In the genomic region with DNA sequence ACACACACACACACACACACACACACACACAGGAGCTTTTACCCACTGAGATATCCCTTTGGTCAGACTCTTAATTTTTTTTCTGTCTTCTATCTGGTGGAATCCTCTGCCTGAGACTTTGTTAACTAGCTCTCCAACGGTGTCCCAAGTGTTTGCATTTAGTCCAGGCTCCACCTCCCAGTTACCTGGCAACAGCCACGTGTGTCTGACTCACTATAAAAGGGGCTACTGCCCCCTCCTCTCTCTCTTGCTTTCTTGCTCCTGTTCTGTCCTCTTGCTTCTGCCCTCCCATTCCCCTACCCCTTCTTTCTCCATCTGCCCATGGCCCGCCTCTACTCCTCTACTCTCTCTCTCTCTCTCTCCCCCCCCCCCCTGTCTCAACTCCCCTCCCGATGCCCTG, we compare ENCODE assay signal across 14 mouse cellular contexts. TPM values are rescaled to one million over a fixed set of nuclear protein-coding genes. Genes with fewer than 3 reads are reported as not detected.
DNase-seq lines count a peak whose midpoint lies in the region; ATAC-seq lines count a peak whose summit lies in the region.
"Had no signal": no experiment of that assay in that cellular context is flagged by ENCODE, and none has a peak within 500 bp of the region (broad histone marks: within the 10 kb centered on the region; RNA-seq: fewer than 3 reads in every experiment).

No protein-coding gene starts in this region.

- no peak overlapping the region for H3K4me2 ChIP-seq in midbrain, embryonic 13.5 days (replicated peaks)
- H3K4me2 ChIP-seq in embryonic facial prominence, embryonic 12.5 days (replicated peaks) = peak overlapping the region; percentile 21; the same call in 1 of the 2 replicates
- H3K4me2 ChIP-seq in limb, embryonic 11.5 days (ENCODE audit: low read depth, severe bottlenecking) = no peak overlapping the region
- no peak overlapping the region for H3K4me2 ChIP-seq in neural tube, embryonic 15.5 days

- peak; percentile 26 for DNase-seq in midbrain, embryonic 10.5 days (ENCODE audit: low spot score)
- peak; percentile 36 for DNase-seq in limb, embryonic 11.5 days (ENCODE audit: low spot score)
- DNase-seq in right cerebral cortex, postnatal 25 days = no peak
- DNase-seq in spleen, postnatal 36 days (ENCODE audit: low spot score in 2 of 2) = no peak
- no peak for DNase-seq in thymus, postnatal 10 days (ENCODE audit: low spot score in 2 of 2)
- DNase-seq: cerebellum, postnatal 36 days; kidney, postnatal 25 days; thymus, adult 18-20 months had no signal

- peaks cover 29% of the 10 kb centered on the region for H3K4me1 ChIP-seq in midbrain, embryonic 10.5 days
- peaks cover 9% of the 10 kb centered on the region for H3K4me1 ChIP-seq in midbrain, embryonic 13.5 days (replicated peaks)
- H3K4me1 ChIP-seq in embryonic facial prominence, embryonic 12.5 days = no peaks in the 10 kb centered on the region; the same call in 1 of the 2 replicates
- no peaks in the 10 kb centered on the region; the same call in 1 of the 2 replicates for H3K4me1 ChIP-seq in limb, embryonic 11.5 days (ENCODE audit: control insufficient read depth, insufficient read depth, low read length)
- peaks cover 10% of the 10 kb centered on the region for H3K4me1 ChIP-seq in neural tube, embryonic 15.5 days

- peak overlapping the region; percentile 65; the same call in 1 of the 2 replicates for H3K27ac ChIP-seq in midbrain, embryonic 10.5 days (replicated peaks)
- no peak overlapping the region for H3K27ac ChIP-seq in midbrain, embryonic 13.5 days
- H3K27ac ChIP-seq in embryonic facial prominence, embryonic 12.5 days = no peak overlapping the region
- H3K27ac ChIP-seq in limb, embryonic 11.5 days (replicated peaks; ENCODE audit: low read depth, low read length) = no peak overlapping the region
- no peak overlapping the region for H3K27ac ChIP-seq in neural tube, embryonic 15.5 days (replicated peaks)
- H3K27ac ChIP-seq: heart, embryonic 10.5 days; left cerebral cortex, adult 2 months; liver, embryonic 14.5 days had no signal

- peak overlapping the region; percentile 20; the same call in 1 of the 2 replicates for H3K4me3 ChIP-seq in midbrain, embryonic 10.5 days
- no peak overlapping the region for H3K4me3 ChIP-seq in midbrain, embryonic 13.5 days (replicated peaks)
- no peak overlapping the region for H3K4me3 ChIP-seq in embryonic facial prominence, embryonic 12.5 days
- H3K4me3 ChIP-seq in limb, embryonic 11.5 days (ENCODE audit: low read depth, low read length) = no peak overlapping the region
- no peak overlapping the region for H3K4me3 ChIP-seq in neural tube, embryonic 15.5 days (replicated peaks)
- H3K4me3 ChIP-seq: heart, embryonic 10.5 days; left cerebral cortex, adult 2 months had no signal

- WGBS in midbrain, embryonic 10.5 days = 0% methylated on average over 3 of the region's 4 CpGs
- 7% methylated on average over 4 of the region's 4 CpGs for WGBS in midbrain, embryonic 13.5 days
- 11% methylated on average over 4 of the region's 4 CpGs for whole genome bisulfite sequencing in embryonic facial prominence, embryonic 12.5 days
- WGBS in limb, embryonic 11.5 days = 4% methylated on average over 4 of the region's 4 CpGs
- WGBS in neural tube, embryonic 15.5 days = 4% methylated on average over 3 of the region's 4 CpGs

- no peak overlapping the region for H3K9ac ChIP-seq in midbrain, embryonic 13.5 days (replicated peaks)
- H3K9ac ChIP-seq in embryonic facial prominence, embryonic 12.5 days = no peak overlapping the region
- no peak overlapping the region for H3K9ac ChIP-seq in limb, embryonic 11.5 days (ENCODE audit: low read length)
- H3K9ac ChIP-seq in neural tube, embryonic 15.5 days (replicated peaks) = no peak overlapping the region
- H3K9ac ChIP-seq: liver, embryonic 14.5 days had no signal

- H3K36me3 ChIP-seq in midbrain, embryonic 10.5 days = no peaks in the 10 kb centered on the region
- H3K36me3 ChIP-seq in midbrain, embryonic 13.5 days = no peaks in the 10 kb centered on the region
- no peaks in the 10 kb centered on the region for H3K36me3 ChIP-seq in embryonic facial prominence, embryonic 12.5 days
- no peaks in the 10 kb centered on the region for H3K36me3 ChIP-seq in limb, embryonic 11.5 days (ENCODE audit: control insufficient read depth, insufficient read depth, low read length)
- H3K36me3 ChIP-seq in neural tube, embryonic 15.5 days = no peaks in the 10 kb centered on the region
- H3K36me3 ChIP-seq: heart, embryonic 10.5 days had no signal

- no peak for ATAC-seq in midbrain, embryonic 13.5 days
- ATAC-seq in embryonic facial prominence, embryonic 12.5 days (ENCODE audit: insufficient number of reproducible peaks, insufficient read depth, low FRiP score, low TSS enrichment) = no peak
- ATAC-seq in limb, embryonic 11.5 days (ENCODE audit: insufficient number of reproducible peaks, low FRiP score, low TSS enrichment, low read depth) = no peak
- ATAC-seq in neural tube, embryonic 15.5 days (ENCODE audit: low FRiP score) = no peak

- H3K27me3 ChIP-seq in midbrain, embryonic 10.5 days (ENCODE audit: low read depth, poor library complexity, severe bottlenecking) = no peaks in the 10 kb centered on the region
- H3K27me3 ChIP-seq in midbrain, embryonic 13.5 days = no peaks in the 10 kb centered on the region
- H3K27me3 ChIP-seq in embryonic facial prominence, embryonic 12.5 days = no peaks in the 10 kb centered on the region
- H3K27me3 ChIP-seq in limb, embryonic 11.5 days (ENCODE audit: control insufficient read depth, insufficient read depth, low read length) = no peaks in the 10 kb centered on the region
- H3K27me3 ChIP-seq in neural tube, embryonic 15.5 days (replicated peaks) = no peaks in the 10 kb centered on the region

- H3K9me3 ChIP-seq in midbrain, embryonic 10.5 days (replicated peaks) = no peaks in the 10 kb centered on the region
- no peaks in the 10 kb centered on the region for H3K9me3 ChIP-seq in midbrain, embryonic 13.5 days
- H3K9me3 ChIP-seq in embryonic facial prominence, embryonic 12.5 days = no peaks in the 10 kb centered on the region
- H3K9me3 ChIP-seq in limb, embryonic 11.5 days (ENCODE audit: control insufficient read depth, low read length) = no peaks in the 10 kb centered on the region
- H3K9me3 ChIP-seq in neural tube, embryonic 15.5 days (replicated peaks) = no peaks in the 10 kb centered on the region
- H3K9me3 ChIP-seq: heart, embryonic 10.5 days had no signal

RNA-seq across cellular contexts. Expression of a gene that starts 3.9 kb away (rescaled TPM):
- polyA plus RNA-seq in midbrain, embryonic 10.5 days (2016; fragmentation: Nextera tagmentation; extraction: Ambion mirVana) = 10.5 and 11.3 TPM in 2 replicates
- 14.1 and 18.5 TPM in 2 replicates for polyA plus RNA-seq in midbrain, embryonic 13.5 days (2015; fragmentation: Nextera tagmentation; extraction: Ambion mirVana)
- polyA plus RNA-seq in embryonic facial prominence, embryonic 12.5 days (2016; fragmentation: Nextera tagmentation; extraction: Ambion mirVana) = 13.1 and 14.1 TPM in 2 replicates
- 20.2 and 33.7 TPM in 2 replicates for polyA plus RNA-seq in limb, embryonic 11.5 days (2014; fragmentation: Nextera tagmentation; extraction: Ambion mirVana)
- polyA plus RNA-seq in neural tube, embryonic 15.5 days (2015; fragmentation: Nextera tagmentation; extraction: Ambion mirVana) = 18.6 and 25.7 TPM in 2 replicates

Comparison
In these comparisons a context has a peak if more than half of its experiments do, and no peak if none do; other contexts are left out.
1. DNase-seq: peak in midbrain, embryonic 10.5 days (single experiment) and limb, embryonic 11.5 days (single experiment); none in right cerebral cortex, postnatal 25 days (single experiment), spleen, postnatal 36 days (0 of 2) and thymus, postnatal 10 days (0 of 2).